Mouse (Mus musculus) heart, postnatal 0 days (tissue): ENCODE measurements around the gene Mup21.

Experiments
- CTCF ChIP-seq: IDR thresholded peaks from 2 replicates; pipeline ENCODE4 v1.5.1; 2016; ENCODE audit warnings: antibody characterized with exemption, control low read depth, low read depth
- EP300 ChIP-seq: IDR thresholded peaks from 2 replicates; pipeline ENCODE4 v1.6.1; 2016; ENCODE audit warnings: antibody characterized with exemption, low read depth

- TF ChIP-seq EP300 (no peak), CTCF (no peak; the same call in 1 of the 2 replicates)
Observed at GRCm38 (mm10) chr4:62133706-62134105, 17.0 kb downstream of the Mup21 start.
